Mouse (Mus musculus): ENCODE measurements around the gene Gm8879. TPM values are rescaled to one million over a fixed set of nuclear protein-coding genes. Genes with fewer than 3 reads are reported as not detected.
"Not testable (repeated sequence)": the region's sequence is repeated elsewhere in the genome, so short reads cannot be mapped to it uniquely, and the experiment has no call there.

The Gm8879 gene
- polyA plus RNA-seq (2015; fragmentation: Nextera tagmentation; extraction: Ambion mirVana): not detected in 2 replicates

GRCm38 (mm10) chr5:11127334-11127733 is at the start of gene Gm8879:
Gm8879 (plus strand) TSS chr5:11127634.
- no CpG with 5 or more reads among the region's 3 CpGs for WGBS
- not testable (repeated sequence) for H3K27ac ChIP-seq; H3K4me3 ChIP-seq (replicated peaks; ENCODE audit: low read depth, low read length); H3K36me3 ChIP-seq (ENCODE audit: insufficient read depth, low read length); H3K4me2 ChIP-seq (ENCODE audit: low read length); H3K4me1 ChIP-seq (replicated peaks; ENCODE audit: insufficient read depth, low read length); H3K9ac ChIP-seq (ENCODE audit: low read depth, low read length); DNase-seq (ENCODE audit: low spot score); H3K27me3 ChIP-seq (ENCODE audit: insufficient read depth, low read length); H3K9me3 ChIP-seq (replicated peaks; ENCODE audit: low read length); ATAC-seq (replicated peaks; ENCODE audit: low FRiP score, low read depth)

GRCm38 (mm10) chr5:11138031-11138430 is 10.6 kb downstream of the Gm8879 start:
- H3K9me3 ChIP-seq (replicated peaks; ENCODE audit: low read length); H3K36me3 ChIP-seq (ENCODE audit: insufficient read depth, low read length); ATAC-seq (replicated peaks; ENCODE audit: low FRiP score, low read depth); H3K4me2 ChIP-seq (ENCODE audit: low read length); H3K27me3 ChIP-seq (ENCODE audit: insufficient read depth, low read length); H3K9ac ChIP-seq (ENCODE audit: low read depth, low read length); DNase-seq (ENCODE audit: low spot score); H3K4me1 ChIP-seq (replicated peaks; ENCODE audit: insufficient read depth, low read length); H3K27ac ChIP-seq; H3K4me3 ChIP-seq (replicated peaks; ENCODE audit: low read depth, low read length): not testable (repeated sequence)
- 91% methylated on average over 12 of the region's 12 CpGs for WGBS

Other genes starting within 250 kb of the Gm8879 start
- gene Gm8871, start 179.8 kb upstream of the Gm8879 start, polyA plus RNA-seq (2015; fragmentation: Nextera tagmentation; extraction: Ambion mirVana): not detected in 2 replicates
- not detected in 2 replicates for gene Gm8857, start 179.8 kb upstream of the Gm8879 start, polyA plus RNA-seq (2015; fragmentation: Nextera tagmentation; extraction: Ambion mirVana)
- not detected in 2 replicates for gene Gm5861, start 55.4 kb downstream of the Gm8879 start, polyA plus RNA-seq (2015; fragmentation: Nextera tagmentation; extraction: Ambion mirVana)
- not detected in 2 replicates for gene Gm8890, start 128.4 kb downstream of the Gm8879 start, polyA plus RNA-seq (2015; fragmentation: Nextera tagmentation; extraction: Ambion mirVana)
- gene Speer1, start 213.9 kb downstream of the Gm8879 start, polyA plus RNA-seq (2015; fragmentation: Nextera tagmentation; extraction: Ambion mirVana): not detected in 2 replicates